Mouse (Mus musculus) lung, postnatal 0 days (tissue): ENCODE measurements around the gene Mgst2. TPM values are rescaled to one million over a fixed set of nuclear protein-coding genes. Genes with fewer than 3 reads are reported as not detected.
A peak's percentile ranks its signal among the peaks of the same experiment; 100 is the strongest.

Source experiments
- ATAC-seq: fragments of 200-750 bp; cut with Nextera tagmentation; 2 replicates; pipeline ENCODE4 v1.8.0; 2017; ENCODE audit warnings: moderate library complexity
- DNase-seq: peaks from one replicate; pipeline ENCODE4 v3.0.0-alpha.2; 2016; ENCODE audit warnings: low spot score
- H3K27ac ChIP-seq: fragments of 300-500 bp; sonication (generic); 2 replicates; pipeline ENCODE4 v1.5.1; 2014; ENCODE audit warnings: antibody characterized with exemption, mild to moderate bottlenecking, low read length, mixed read lengths
- H3K27me3 ChIP-seq: fragments of 300-500 bp; sonication (generic); replicated peaks from 2 replicates; pipeline ENCODE4 v1.6.1; 2014; ENCODE audit warnings: low read length, mixed read lengths; ENCODE audit not compliant: insufficient read depth
- H3K36me3 ChIP-seq: fragments of 300-500 bp; sonication (generic); 2 replicates; pipeline ENCODE4 v1.6.1; 2014; ENCODE audit warnings: low read length, mixed read lengths; ENCODE audit not compliant: insufficient read depth
- H3K4me1 ChIP-seq: fragments of 300-500 bp; sonication (generic); 2 replicates; pipeline ENCODE4 v1.6.1; 2014; ENCODE audit warnings: antibody characterized with exemption, low read depth, low read length, mixed read lengths; ENCODE audit not compliant: insufficient read depth
- H3K4me2 ChIP-seq: fragments of 300-500 bp; sonication (generic); replicated peaks from 2 replicates; pipeline ENCODE4 v1.6.1; 2014; ENCODE audit warnings: low read depth, mild to moderate bottlenecking, low read length, moderate library complexity, mixed read lengths
- H3K4me3 ChIP-seq: fragments of 300-500 bp; sonication (generic); 2 replicates; pipeline ENCODE4 v1.5.1; 2014; ENCODE audit warnings: low read depth, low read length
- H3K9ac ChIP-seq: fragments of 300-500 bp; sonication (generic); replicated peaks from 2 replicates; pipeline ENCODE4 v1.6.1; 2014; ENCODE audit warnings: low read depth, mild to moderate bottlenecking
- H3K9me3 ChIP-seq: fragments of 300-500 bp; sonication (generic); 2 replicates; pipeline ENCODE4 v1.6.1; 2016; ENCODE audit warnings: low read length, mixed read lengths
- CTCF ChIP-seq: IDR thresholded peaks from 2 replicates; pipeline ENCODE4 v1.5.1; 2016; ENCODE audit warnings: antibody characterized with exemption, mild to moderate bottlenecking
- EP300 ChIP-seq: IDR thresholded peaks from 2 replicates; pipeline ENCODE4 v1.6.1; 2016; ENCODE audit warnings: antibody characterized with exemption, mild to moderate bottlenecking, control low read depth
- WGBS: fragments of 180-500 bp; shearing (Covaris S2); extraction: QIAGEN DNeasy Blood & Tissue Kit; methylation state at CpG from one replicate; pipeline ENCODE4 v1.1.7; 2014; 5-methylcytosine and 5-hydroxymethylcytosine counted together
- polyA plus RNA-seq: library from polyadenylated mRNA; unstranded; fragments of >200 nt; fragmentation: Nextera tagmentation; extraction: Ambion mirVana; gene quantifications from 2 replicates; pipeline ENCODE4 v1.2.1, GENCODE M21; 2015

The Mgst2 gene
- 6.7 and 8.6 TPM in 2 replicates for polyA plus RNA-seq

DNA sequence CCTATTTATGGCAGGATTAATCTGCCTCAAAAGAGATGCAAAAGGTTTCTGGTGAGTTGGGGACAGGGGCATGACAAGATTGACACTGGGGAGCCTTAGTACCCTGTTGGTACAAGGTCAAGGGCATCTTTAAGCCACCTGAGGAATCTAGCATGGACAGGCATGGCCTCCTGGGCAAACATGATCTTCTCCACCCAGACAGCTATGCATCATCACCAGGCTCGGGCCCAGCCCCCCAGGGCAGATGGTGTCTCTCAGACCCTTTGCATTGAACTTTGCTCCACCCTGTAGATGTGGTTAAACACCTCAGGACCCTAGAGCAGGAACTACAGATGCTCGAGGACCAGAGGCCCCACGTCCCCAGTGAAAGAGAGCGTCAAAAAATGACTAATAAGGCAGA is at the start of gene Mgst2:
Gene Mgst2 (plus strand): TSS at position 301 of the 400 bp plus-strand sequence.
- H3K9ac ChIP-seq: no peak within 1 kb of the TSS
- WGBS: 52% methylated on average over 4 of the region's 4 CpGs

DNA sequence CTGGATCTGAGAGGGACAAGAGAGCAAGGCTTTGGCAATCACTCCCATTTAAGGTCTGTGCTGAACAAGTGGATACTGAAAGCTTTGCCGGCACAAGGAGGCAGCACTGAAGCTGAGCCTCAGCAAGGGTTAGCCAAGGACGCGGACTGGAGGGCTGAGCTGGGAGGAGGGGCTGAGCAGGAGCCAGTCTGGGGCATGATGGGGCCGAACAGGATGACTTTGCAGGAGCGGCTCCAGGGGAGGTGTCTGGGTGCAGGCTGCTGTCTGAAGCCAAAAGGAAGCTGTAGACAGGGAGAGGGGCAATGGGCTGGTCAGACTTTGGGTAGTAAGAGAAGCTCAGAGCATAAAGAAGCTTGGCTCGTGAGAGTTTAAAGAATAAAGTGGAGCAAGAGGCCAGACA is 48.2 kb upstream of the Mgst2 start:
- ATAC-seq (peak; percentile 90), DNase-seq (peak; percentile 80)
- Histone ChIP-seq H3K4me1 (no peaks in the 10 kb centered on the region), H3K27me3 (no peaks in the 10 kb centered on the region), H3K9ac (no peak overlapping the region), H3K9me3 (no peaks in the 10 kb centered on the region), H3K36me3 (no peaks in the 10 kb centered on the region), H3K4me2 (no peak overlapping the region), H3K4me3 (no peak overlapping the region), H3K27ac (no peak overlapping the region)
- WGBS: 7% methylated on average over 6 of the region's 6 CpGs
- TF ChIP-seq CTCF (peak; percentile 73), EP300 (no peak)

More for the DNA sequence above, at the start of gene Mgst2:
- ATAC-seq (no peak), DNase-seq (no peak)
- no peak within 1 kb of the TSS for H3K4me3 ChIP-seq
- peak within 1 kb of the TSS; percentile 20; the same call in 1 of the 2 replicates for H3K27ac ChIP-seq
- TF ChIP-seq EP300 (no peak), CTCF (no peak)
- no peak within 1 kb of the TSS for H3K4me2 ChIP-seq
- H3K36me3 ChIP-seq: no peaks in the 10 kb centered on the region
- no peaks in the 10 kb centered on the region for H3K9me3 ChIP-seq
- no peaks in the 10 kb centered on the region; the same call in 1 of the 2 replicates for H3K4me1 ChIP-seq
- H3K27me3 ChIP-seq: no peaks in the 10 kb centered on the region

GRCm38 (mm10) chr3:51612398-51613356 is 47.5 kb upstream of the Mgst2 start:
- no peak for TF ChIP-seq CTCF
- TF ChIP-seq EP300: no peak
- no peak overlapping the region for H3K4me2 ChIP-seq
- no peak overlapping the region for H3K27ac ChIP-seq
- no peaks in the 10 kb centered on the region for H3K4me1 ChIP-seq
- H3K4me3 ChIP-seq: no peak overlapping the region
- H3K9me3 ChIP-seq: no peaks in the 10 kb centered on the region
- 71% methylated on average over 10 of the region's 10 CpGs for WGBS
- no peaks in the 10 kb centered on the region for H3K27me3 ChIP-seq
- DNase-seq: no peak
- no peaks in the 10 kb centered on the region for H3K36me3 ChIP-seq
- no peak overlapping the region for H3K9ac ChIP-seq
- ATAC-seq: no peak

GRCm38 (mm10) chr3:51614278-51614677 is 45.9 kb upstream of the Mgst2 start:
- WGBS: 87% methylated on average over 13 of the region's 13 CpGs
- Histone ChIP-seq H3K4me3 (no peak overlapping the region), H3K4me2 (no peak overlapping the region), H3K4me1 (no peaks in the 10 kb centered on the region), H3K36me3 (no peaks in the 10 kb centered on the region), H3K27ac (no peak overlapping the region), H3K27me3 (no peaks in the 10 kb centered on the region), H3K9me3 (no peaks in the 10 kb centered on the region), H3K9ac (no peak overlapping the region)
- TF ChIP-seq EP300 (no peak), CTCF (no peak)
- DNase-seq: no peak
- no peak for ATAC-seq

DNA sequence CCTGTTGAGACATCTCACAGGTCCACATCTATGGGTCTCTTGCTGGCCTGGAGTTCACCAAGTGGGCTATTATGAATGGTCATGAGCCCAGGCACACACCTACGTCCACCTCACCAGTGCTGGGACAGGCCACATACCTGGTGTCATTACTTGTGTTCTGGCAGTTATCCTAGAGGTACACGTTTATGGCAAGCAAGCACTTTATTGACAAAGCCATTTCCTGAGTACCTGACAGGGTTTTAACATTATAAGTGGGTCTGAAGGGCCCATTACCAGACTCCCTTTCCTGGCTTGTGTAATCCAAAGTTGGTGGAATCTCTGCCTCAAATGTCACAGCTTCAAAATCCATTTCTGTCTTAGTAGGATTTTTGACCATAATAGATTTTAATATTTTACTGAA is 36.2 kb upstream of the Mgst2 start:
- peak; percentile 57 for DNase-seq
- Histone ChIP-seq H3K27me3 (no peaks in the 10 kb centered on the region), H3K4me1 (no peaks in the 10 kb centered on the region), H3K9me3 (no peaks in the 10 kb centered on the region), H3K36me3 (no peaks in the 10 kb centered on the region), H3K9ac (no peak overlapping the region), H3K4me3 (no peak overlapping the region), H3K27ac (no peak overlapping the region), H3K4me2 (no peak overlapping the region)
- TF ChIP-seq EP300 (no peak), CTCF (no peak)
- 59% methylated on average over 2 of the region's 2 CpGs for WGBS
- ATAC-seq: peak; percentile 70

GRCm38 (mm10) chr3:51627741-51628140 is 32.4 kb upstream of the Mgst2 start:
- no peak overlapping the region for H3K4me3 ChIP-seq
- no peak overlapping the region for H3K9ac ChIP-seq
- H3K4me2 ChIP-seq: no peak overlapping the region
- H3K27me3 ChIP-seq: no peaks in the 10 kb centered on the region
- DNase-seq (no peak), ATAC-seq (no peak)
- H3K36me3 ChIP-seq: no peaks in the 10 kb centered on the region
- WGBS: 57% methylated on average over 3 of the region's 3 CpGs
- TF ChIP-seq CTCF: no peak
- TF ChIP-seq EP300: no peak
- H3K9me3 ChIP-seq: no peaks in the 10 kb centered on the region
- H3K27ac ChIP-seq: no peak overlapping the region
- H3K4me1 ChIP-seq: no peaks in the 10 kb centered on the region
